Mouse (Mus musculus) adrenal gland (tissue): Measurements from ENCODE around the gene Ak9.

ENCODE experiments used
- intact Hi-C: fragments of 180-260 bp; cut with DNase I; formaldehyde crosslinking; loops from one replicate; pipeline ENCODE4 v1.15.1; 2025
- long read RNA-seq, 2 experiments: library from polyadenylated mRNA; unstranded; transcript quantifications; one replicate each; pipeline ENCODE4 v2.0.0; 2020; ENCODE audit warnings: borderline replicate concordance in 1 of 2; ENCODE audit not compliant: insufficient replicate concordance in 1 of 2

The Ak9 gene
- long read RNA-seq, experiment 1: 0 reads
- long read RNA-seq, experiment 2: 0 reads

DNA sequence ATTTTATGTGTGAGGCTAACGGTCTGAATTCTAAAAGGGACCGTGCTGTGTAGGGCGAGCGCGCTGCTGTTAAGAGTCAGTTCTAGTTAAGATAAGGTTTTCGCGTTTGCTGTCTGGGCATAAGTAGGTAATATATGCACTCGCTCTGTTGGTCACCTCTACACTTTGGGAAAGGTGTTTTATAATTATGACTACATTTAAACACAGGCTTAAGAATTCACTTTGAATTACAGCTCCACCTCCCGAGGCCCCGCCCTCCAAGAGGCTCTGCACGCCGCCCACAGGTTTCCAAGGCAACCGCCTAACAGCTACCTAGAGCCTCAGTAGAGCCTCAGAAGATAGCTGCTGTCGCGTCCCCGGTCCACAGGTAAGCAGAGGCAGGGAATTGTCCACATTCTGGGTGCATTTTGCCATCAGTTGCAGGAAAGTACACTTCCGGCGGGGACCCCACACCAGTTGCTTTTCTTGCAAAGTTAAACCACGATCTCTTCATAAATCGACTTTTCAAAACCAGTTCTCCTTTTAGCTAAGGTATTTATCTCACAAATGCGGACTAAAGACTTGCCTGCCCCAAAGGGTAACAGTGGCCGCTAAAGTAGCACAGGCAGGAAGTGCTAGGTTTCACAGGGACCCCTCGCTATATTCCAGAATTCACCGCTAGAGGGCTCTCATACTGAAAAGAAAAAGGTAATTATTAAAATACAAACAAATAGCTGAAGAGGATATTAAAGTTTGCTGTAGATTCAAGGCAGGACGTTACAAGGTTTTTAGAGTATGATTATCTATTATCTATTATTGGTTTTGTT, at the start of gene Ak9:
Gene Ak9 (plus strand): TSS at position 342 of the 806 bp plus-strand sequence.
- intact Hi-C loops: loop anchor here (10.0 kb wide), 2 partner anchors 101 to 201 kb away; no protein-coding TSS in a partner anchor

DNA sequence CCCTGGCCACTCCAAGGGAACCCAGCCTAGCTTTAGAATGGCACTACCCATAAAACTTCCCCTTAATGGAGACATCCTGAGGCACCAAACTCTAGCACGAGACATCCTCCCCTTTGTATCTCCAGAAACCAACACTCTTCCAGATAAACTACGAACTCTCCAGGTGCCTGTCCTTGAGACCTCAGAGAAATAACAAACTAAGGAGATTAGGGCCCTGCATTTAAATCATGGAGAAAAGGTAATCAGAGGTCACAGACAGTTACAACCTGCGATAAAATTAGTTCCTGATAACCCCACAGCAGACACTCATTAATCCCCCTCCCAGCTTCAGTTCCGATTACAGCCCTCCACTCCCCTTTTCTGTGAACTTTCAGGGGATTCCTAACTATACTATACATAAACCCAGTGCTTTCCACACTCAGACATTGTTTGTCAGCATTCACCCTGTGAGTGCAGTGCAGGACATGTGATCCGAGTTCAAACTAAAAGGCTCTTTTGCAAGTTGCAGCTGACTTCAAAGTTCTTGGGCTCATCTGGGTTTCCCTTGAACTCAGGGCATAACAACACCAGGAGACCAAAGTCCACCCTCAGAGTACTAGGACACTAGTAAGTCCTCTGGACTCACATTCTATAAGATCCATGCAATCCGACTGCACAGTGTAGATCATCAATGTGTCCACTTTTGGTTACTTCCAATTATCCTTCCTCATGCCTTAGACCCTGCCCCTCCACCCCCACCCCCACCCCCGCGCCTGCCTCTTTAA, 43.4 kb upstream of the Ak9 start:
- intact Hi-C loops: no loop called here

DNA sequence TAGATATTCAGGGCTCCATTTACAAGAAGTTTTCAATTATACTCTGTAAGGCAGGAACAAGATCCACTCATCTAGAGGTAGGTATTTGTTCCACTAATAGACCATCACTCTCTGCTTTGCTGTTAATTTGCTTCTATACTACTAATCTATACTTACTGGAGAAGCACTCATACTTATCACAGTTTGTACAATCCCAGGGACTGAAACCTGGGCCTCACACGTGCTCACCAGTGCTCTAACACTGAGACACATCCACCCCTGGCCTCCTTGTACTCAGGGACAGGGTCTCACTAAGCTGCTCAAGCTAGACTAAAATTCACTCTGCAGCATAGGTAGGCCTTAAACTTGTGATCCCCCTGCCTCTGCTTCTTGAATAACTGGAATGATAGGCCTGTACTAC, 42.6 kb upstream of the Ak9 start:
- intact Hi-C loops: no loop called here

DNA sequence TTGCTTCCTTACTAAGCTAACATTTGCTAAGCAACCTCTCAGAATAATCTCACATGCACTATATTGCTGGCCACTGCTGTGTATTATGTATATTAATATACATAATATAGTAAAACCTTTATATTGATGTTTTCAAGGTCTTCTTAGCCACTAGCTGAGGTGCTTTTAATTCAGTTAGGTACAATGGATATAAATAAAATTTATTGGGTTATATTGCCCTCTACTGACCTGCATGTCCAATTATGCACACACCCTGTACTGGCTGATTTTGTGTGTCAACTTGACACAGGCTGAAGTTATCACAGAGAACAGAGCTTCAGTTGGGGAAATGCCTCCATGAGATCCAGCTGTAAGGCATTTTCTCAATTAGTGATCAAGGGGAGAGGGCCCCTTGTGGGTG, 41.9 kb upstream of the Ak9 start:
- intact Hi-C loops: no loop called here

DNA sequence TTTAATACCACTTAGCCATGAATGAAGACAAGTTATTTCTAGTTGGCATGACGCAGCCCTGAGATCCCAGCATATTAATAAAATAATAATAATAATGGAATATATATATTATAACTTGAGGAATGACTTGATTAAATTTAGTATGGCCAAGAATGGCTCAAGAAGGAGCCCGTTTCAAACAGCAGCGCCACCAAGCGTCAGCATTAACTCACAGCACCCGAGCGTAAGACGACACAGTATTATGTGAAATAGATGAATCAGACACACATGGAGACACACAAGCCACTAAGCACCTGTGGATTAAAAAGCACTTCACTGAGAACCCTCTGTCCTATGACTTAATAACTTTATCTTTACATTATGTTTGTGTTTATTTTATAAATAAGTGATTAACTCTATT, 31.9 kb upstream of the Ak9 start:
- intact Hi-C loops: loop anchor here (5.0 kb wide), 1 partner anchor 270 kb away; no protein-coding TSS in a partner anchor

DNA sequence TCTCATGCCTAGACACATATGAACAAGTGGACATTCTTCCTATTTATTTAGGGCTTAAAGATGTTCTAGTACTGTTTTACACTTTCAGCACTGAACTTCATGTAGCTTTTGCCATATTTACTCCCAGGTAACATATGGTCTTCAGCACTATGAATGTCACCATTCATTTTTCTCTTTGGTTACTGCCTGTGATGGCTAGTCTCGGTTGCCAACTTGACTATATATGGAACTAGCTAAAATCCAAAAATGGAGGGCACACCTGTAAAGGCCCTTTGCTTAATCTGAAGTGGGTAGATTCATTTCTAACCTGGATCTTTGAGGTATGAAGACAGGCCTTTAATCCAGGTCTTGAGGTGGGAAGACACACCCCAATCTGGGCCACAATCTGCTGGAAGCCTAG, 28.9 kb upstream of the Ak9 start:
- intact Hi-C loops: loop anchor here (5.0 kb wide), 1 partner anchor 273 kb away; no protein-coding TSS in a partner anchor

DNA sequence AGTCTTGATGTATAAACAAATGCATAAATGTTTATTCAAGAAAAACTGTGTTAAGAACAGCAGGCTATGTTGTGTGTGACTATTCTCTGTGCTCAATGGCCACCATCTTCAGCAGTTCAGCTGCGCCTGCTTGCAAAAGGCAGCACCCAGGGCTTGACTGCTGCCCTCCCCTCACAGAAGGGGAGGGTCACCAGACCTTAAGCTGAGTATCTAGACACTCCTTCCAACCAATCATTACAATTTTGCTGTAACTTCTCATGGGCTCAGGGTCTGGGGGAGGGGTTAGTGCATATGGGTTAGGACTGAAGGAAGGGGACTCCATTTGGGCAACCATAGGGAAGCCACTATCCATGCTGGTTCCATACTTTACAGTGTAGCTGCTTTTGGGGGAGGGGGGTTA, 25.0 kb upstream of the Ak9 start:
- intact Hi-C loops: no loop called here

DNA sequence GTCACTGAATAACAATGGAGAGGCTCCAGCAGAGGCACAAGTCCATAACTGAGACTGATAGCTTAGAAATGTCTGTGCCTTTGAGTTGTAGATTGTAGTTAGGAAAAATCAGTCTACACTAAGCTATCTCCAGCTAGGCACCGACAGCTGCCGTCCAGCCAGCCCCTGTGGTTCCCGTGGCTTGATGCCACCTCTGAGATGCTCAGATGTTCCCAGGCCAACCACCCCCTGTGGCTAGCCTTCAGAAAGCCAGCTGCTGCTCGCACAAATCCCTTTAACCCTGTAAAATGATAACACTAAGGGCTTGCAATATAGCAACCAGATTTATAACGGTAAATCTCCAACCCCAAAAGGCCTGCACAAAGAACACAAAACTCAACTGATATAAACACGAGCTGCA, 23.6 kb upstream of the Ak9 start:
- intact Hi-C loops: loop anchor here (5.0 to 10.0 kb wide), 2 partner anchors 273 to 625 kb away; no protein-coding TSS in a partner anchor

DNA sequence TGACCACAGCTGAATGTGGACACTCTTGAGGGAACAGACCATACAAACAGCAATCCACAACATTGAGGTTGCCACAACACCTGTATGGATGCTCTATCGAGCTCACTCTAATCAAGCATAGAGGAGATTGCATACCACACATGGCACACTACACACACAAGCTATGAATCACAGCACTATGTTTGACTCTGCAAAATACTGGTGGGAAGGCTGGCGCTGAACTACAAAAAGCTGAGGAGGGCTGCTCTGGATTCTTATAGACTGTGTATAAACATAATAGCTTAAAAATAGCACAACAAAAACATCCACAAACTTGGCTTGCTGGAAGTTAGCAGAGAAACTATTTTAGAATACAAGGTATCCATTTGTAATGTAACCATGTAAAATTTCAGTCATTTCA, 23.0 kb upstream of the Ak9 start:
- intact Hi-C loops: loop anchor here (5.0 to 10.0 kb wide), 2 partner anchors 273 to 626 kb away; no protein-coding TSS in a partner anchor

DNA sequence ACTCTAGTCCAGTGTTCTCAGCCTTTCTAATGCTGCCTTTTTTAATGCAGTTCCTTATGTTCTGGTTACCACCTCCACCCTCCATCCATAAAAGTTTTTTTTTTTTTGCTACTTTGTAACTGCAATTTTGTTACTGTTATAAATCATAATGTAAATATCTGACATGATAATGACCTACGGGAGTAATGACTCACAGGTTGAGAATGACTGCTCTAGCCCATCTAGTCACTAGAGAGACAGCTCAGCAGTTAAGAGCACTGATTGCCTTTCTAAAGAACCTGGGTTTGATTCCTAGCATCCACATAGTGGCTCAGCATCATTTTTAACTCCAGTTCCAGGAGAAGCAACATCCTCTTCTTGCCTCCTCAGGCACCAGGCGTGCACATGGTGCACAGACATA, 21.7 kb upstream of the Ak9 start:
- intact Hi-C loops: loop anchor here (5.0 to 10.0 kb wide), 2 partner anchors 275 to 627 kb away; no protein-coding TSS in a partner anchor

DNA sequence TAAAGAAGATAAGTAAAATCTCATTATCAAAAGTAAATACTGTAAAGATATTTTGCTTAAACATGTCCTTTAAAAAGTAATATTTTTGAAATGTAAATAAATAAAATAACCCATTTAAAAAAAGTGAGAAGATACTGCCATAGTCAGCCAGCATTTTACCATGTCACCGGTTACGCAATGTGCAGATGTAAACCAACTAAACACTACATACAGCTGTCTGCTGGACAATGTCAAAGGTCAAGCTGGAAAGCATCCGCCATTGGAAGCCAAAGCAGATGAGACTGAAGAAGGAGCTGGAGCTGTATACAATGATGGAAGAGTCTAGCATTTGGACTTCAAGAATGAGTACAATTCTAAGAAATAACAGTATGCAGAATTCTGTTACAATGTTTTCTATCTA, 16.2 kb upstream of the Ak9 start:
- intact Hi-C loops: loop anchor here (10.0 kb wide), 1 partner anchor 633 kb away; no protein-coding TSS in a partner anchor

DNA sequence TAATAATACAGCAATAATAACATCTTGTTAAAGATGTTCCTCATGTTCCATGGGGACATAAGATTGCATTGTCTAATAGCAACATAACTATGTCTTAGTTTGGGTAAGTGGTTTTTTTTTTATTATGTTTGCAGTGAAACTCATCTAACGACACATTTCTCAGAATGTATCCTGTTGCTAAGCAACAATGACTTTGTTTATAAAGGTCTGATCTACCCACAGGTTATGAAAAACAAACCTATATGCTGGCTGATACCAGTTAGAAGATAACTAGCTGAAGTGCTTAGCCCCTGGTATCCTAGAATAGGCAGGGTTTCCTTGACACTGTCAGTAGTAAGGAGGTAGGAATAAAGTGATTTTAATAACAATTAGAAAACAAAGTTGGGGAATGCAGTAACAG, 15.7 kb upstream of the Ak9 start:
- intact Hi-C loops: loop anchor here (10.0 kb wide), 1 partner anchor 633 kb away; no protein-coding TSS in a partner anchor

DNA sequence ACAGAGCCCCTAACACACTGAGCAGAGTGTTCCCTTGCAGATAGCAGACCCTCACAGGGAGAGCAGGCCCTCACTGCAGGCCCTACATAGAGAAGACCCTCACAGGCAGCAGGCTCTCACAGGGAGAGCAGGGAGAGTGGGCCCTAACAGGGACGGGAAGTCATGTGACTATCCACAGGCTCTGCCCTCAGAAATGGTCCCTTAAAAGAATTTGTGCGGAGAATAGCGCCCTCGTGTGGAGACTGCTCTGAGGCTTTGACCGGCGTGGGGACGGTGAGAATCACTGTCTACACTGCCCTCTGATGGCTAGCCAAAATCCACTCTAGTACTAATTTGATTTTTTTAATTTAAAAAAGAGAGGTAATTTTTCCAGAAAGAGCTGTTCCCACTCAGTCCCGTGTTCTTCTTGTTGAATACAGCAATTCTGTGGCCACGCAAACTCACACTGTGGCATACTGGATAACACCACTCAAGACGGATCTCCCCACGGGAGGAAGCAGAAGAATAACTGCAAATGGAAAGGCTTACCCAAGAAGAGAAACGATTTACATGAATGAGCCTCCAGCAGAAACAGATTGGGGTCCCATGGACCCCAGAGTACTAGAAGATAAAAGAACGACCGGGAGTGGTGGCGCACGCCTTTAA, 14.9 kb upstream of the Ak9 start:
- intact Hi-C loops: loop anchor here (10.0 kb wide), 1 partner anchor 634 kb away; no protein-coding TSS in a partner anchor

DNA sequence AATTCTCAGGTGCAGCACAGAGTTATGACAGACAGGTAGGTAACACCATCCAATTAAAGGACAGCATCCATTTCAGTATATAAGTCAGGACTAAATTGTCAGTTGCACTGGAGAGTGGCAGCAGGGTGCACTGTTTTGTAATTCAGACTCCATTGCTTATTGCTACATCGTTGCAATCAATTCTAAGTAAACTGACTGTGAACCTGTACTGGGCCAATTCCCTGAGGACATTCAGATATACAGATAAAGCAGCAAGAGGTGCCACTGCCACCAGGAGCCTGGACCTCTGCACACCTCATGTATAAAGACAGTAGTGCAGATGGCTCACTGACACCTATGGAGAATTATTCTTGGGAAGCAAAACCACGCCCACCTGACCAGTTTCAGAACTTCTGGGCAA, 12.8 kb upstream of the Ak9 start:
- intact Hi-C loops: no loop called here

DNA sequence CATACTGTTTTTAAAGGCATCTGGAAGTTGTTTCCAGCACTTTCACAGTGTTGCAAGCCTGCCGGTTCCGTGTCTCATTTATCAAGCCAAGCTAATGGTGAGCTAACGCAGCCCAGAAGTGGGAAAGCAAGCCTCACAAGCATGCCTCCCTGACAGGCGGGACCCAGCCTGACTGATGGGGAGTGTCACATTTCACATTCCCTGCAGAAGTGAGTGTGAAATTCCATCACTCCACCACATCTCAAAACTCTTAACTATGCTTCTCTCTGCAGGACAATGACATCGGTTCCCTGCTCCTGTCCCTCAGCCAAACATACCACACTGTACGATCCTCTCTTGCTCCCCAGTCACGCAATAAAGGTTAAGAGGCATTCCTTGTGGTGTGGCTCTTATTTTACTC, 10.8 kb upstream of the Ak9 start:
- intact Hi-C loops: no loop called here

DNA sequence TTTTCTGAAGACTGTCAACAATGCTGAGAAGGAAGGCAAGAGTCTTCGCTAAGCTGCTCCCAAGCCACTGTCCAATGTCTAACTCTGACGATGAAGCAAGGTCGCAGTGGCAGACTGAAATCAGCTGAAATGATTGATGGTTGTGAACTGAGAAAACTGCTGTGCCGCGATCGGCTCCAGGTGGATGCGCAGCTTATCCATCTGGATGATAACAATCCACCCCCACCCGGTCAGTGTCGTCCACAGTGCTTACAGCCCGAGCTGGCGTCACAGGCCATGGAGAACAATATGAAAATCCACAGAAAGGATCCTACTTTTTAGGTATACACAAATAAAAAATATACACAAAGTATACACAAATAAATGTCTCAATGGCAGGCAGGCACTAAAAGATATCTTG, 9.0 kb upstream of the Ak9 start:
- intact Hi-C loops: no loop called here

DNA sequence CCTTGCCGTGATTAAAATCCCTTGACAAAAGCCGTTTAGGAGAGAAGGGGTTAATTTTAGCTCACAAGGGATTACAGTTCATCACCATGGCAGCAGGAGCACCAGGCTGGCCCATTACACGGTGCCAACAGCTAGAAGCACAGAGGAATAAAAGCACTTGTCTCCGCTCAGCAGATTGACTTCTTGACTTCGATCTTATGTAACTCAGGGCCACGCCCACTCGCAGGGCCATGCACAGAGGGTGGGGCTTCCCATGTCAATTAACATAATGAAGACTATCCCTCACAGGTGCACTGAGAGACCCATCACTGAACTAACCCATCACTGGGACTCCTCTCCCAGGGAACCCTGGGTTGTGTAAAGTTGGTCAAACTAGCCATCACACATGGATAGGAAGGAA, 8.6 kb upstream of the Ak9 start:
- intact Hi-C loops: no loop called here

DNA sequence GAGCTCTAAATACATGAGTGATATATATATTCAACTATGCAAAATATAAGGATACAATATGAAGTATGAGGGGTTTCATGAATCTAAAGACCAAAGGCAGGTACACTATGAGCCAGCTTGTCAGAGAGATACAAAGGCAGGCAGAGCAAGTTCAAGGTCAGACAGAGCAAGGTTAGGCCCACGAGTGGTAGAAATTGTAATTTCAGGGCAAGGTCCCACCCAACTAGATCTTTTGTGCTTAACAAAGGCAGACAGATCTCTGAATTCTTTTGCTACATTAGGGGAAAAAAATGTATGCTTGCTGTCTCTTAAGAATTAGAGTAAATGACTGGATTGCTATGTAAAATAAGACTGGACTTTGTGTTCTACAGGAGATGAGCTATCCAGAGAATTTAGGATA, 3.6 kb upstream of the Ak9 start:
- intact Hi-C loops: loop anchor here (10.0 kb wide), 2 partner anchors 105 to 205 kb away; no protein-coding TSS in a partner anchor

DNA sequence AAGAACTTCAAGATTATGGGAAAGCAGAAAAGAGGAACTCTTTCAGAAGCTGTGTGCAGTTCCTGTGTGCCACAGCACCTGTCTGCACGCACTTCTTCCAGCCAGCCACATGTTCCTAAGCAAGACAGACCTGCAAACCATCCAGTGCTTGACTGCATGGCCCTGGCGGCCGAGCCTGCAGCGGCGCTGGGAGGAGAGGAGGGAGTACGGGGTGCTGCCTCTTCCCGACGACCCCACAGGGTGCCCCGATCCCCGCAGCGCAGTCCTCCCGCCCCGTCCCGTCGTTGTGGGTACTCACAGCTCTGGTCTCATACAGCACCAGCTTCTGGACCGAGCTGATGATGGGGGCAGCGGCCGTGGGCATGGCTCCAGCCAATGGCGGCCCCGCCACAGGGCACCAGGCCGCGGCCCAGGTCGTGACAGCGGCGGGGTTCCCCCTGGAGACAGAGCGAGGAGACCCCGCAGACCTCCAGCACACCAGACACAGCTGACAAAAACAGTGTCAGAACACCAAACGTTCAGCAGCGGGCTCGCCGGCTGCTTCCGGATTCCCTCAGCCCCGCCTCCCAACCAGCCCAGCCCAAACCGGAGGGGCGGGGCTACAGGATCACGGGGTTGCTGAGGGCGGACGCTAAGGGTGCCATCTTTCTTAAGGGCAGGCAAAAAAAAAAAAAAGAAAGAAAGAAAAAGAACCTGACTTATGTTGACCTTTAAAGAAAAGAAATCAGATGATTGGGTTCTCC, 920 bp upstream of the Ak9 start, which contains the start of gene Fig4:
Gene Fig4 (minus strand): TSS at position 572 of the 743 bp plus-strand sequence.
- intact Hi-C loops: loop anchor here (10.0 kb wide), 2 partner anchors 102 to 202 kb away; no protein-coding TSS in a partner anchor

DNA sequence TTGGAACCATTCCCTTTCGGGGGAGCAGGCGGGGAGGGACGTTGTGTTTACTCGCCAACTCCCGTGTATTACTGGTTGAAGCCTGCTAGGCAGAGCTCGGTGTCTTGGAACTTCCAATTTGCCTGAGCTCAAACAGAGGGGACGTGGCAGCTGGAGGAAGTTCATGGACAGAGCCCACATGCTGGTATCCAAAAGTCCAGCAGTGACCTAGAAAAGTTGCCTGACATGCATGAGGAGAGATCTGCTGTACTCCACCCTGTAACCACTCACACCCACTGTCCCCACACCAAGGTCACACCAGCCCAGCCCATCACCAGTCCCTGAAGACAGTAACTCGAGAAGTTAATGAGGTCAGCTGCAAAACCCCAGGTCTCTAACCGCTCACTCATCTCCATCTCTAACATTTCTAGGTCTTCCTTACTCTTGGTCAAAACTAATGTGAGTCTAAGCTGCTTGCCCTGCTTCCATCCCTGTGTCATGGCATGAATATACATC, 1.2 kb downstream of the Ak9 start:
- intact Hi-C loops: loop anchor here (10.0 kb wide), 2 partner anchors 100 to 200 kb away; no protein-coding TSS in a partner anchor
